Mouse (Mus musculus): Measurements from ENCODE around the gene Nes.

Gene Nes

DNA sequence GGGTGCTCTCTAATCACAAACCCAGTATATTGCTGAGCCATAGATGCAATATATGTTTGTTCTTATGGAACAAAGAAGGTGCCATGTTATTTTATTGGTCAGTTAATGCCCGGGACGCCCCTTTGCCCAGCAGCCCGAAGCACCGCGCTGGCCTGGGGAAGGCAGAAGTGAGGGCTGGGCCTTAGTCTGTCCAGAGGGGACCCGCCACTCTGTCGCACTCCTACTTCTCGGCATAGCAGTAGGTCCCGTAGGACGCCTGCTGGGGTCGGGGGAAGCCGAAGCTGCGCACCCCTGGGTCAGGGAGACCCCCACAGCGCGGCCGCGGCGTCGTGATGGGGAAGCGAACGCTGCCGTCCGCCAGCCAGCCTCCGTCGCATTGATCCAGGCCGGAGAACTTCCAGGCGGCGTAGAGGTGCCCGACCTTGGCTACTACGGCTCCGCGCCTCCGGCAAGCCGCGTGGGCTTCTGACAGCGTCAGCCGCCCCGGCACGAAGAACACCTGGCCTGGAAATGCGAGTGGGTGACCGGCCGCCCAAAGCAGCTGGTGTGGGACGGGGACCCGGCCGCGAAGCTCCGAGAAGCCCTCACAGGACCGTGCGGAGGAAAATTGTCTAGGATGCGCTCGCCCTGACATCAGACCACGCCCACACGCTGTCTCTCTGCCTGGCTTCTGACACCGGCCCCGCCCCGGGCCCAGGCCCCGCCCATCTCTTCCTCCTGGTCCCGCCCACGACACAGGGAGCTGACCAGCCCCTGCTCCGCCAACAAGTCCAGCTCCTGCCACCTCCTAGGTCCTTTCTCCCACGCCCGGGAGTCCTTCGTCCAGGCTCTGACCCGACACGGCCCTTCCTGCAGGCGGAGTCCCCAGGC is 51.7 kb downstream of the Nes start:
- peak; percentile 91 for DNase-seq (ENCODE audit: low spot score)

GRCm38 (mm10) chr3:88023192-88024074 is 52.6 kb downstream of the Nes start:
- DNase-seq (ENCODE audit: low spot score), result no peak

DNA sequence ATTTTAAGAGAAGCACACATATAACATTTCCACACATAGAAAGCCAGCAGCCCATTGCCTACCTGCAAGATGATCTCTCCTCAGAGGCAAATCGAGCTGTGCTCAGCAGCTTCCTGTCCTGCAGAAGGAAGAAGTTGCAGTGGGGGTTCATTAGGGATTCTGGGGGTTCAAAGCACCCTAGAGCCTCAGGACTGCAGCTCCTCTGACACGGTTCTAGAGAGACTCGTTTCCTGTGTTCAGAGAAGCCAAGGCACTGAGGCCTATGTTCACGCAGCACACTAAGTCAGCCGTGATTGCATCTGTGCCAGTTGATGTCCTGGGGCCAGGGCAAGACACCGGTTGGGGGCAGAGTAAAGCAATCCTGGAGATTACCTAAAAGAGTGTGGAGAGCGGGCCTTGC is 55.9 kb downstream of the Nes start:
- no peak for DNase-seq (ENCODE audit: low spot score)

- DNase-seq (ENCODE audit: low spot score), result no peak
Measured at GRCm38 (mm10) chr3:88027434-88028186, 56.7 kb downstream of the Nes start, which contains the start of gene Hapln2. TSS of gene Hapln2 (minus strand) at chr3:88027583.
